Mouse (Mus musculus) MEL (cell line): ENCODE results near the gene Agtrap.

ENCODE experiments used
- NELFE ChIP-seq: IDR thresholded peaks from 2 replicates; pipeline ENCODE4 v1.6.1; 2011; ENCODE audit warnings: low read depth, low read length, improper control_type of control experiment
- POLR2A ChIP-seq, 2 experiments: IDR thresholded peaks; 2 replicates each; pipeline ENCODE4 v1.6.1; 2011 to 2012; ENCODE audit warnings: low read length in 2 of 2, mild to moderate bottlenecking in 2 of 2, control low read depth in 1 of 2, improper control_type of control experiment in 1 of 2, low read depth in 1 of 2, moderate library complexity in 1 of 2; ENCODE audit not compliant: control insufficient read depth in 1 of 2, insufficient read depth in 1 of 2, poor library complexity in 1 of 2

GRCm38 (mm10) chr4:148030506-148030905, 57.3 kb downstream of the Agtrap start:
- TF ChIP-seq POLR2A (IDR thresholded peaks at IDR 0.05; ENCODE audit: control insufficient read depth in 1 of 2, insufficient read depth in 1 of 2, low read depth in 1 of 2, low read length in 2 of 2, poor library complexity in 1 of 2) (no peak), NELFE (no peak)
